Mouse (Mus musculus) forebrain, postnatal 0 days (tissue): ENCODE data around the gene Ralgapb. TPM values are rescaled to one million over a fixed set of nuclear protein-coding genes. Genes with fewer than 3 reads are reported as not detected.

Source experiments
- ATAC-seq: fragments of 200-750 bp; cut with Nextera tagmentation; 2 replicates; pipeline ENCODE4 v1.8.0; 2017; ENCODE audit warnings: mild to moderate bottlenecking, moderate library complexity
- DNase-seq: peaks from one replicate; pipeline ENCODE4 v3.0.0-alpha.2; 2015
- H3K27ac ChIP-seq: fragments of 300-500 bp; sonication (generic); 2 replicates; pipeline ENCODE4 v1.5.1; 2014; ENCODE audit warnings: low read depth, mild to moderate bottlenecking, antibody characterized with exemption, low read length, moderate library complexity, mixed read lengths
- H3K27me3 ChIP-seq: fragments of 300-500 bp; sonication (generic); 2 replicates; pipeline ENCODE4 v1.6.1; 2014; ENCODE audit warnings: mild to moderate bottlenecking, low read length, mixed read lengths; ENCODE audit not compliant: insufficient read depth
- H3K36me3 ChIP-seq: fragments of 300-500 bp; sonication (generic); 2 replicates; pipeline ENCODE4 v1.6.1; 2014; ENCODE audit warnings: mild to moderate bottlenecking, moderate library complexity; ENCODE audit not compliant: insufficient read depth
- H3K4me1 ChIP-seq: fragments of 300-500 bp; sonication (generic); 2 replicates; pipeline ENCODE4 v1.6.1; 2014; ENCODE audit warnings: antibody characterized with exemption; ENCODE audit not compliant: insufficient read depth
- H3K4me2 ChIP-seq: fragments of 300-500 bp; sonication (generic); 2 replicates; pipeline ENCODE4 v1.6.1; 2014; ENCODE audit warnings: low read depth, mild to moderate bottlenecking, moderate library complexity
- H3K4me3 ChIP-seq: fragments of 300-500 bp; sonication (generic); 2 replicates; pipeline ENCODE4 v1.5.1; 2014; ENCODE audit warnings: low read depth, low read length, mixed read lengths
- H3K9ac ChIP-seq: fragments of 300-500 bp; sonication (generic); 2 replicates; pipeline ENCODE4 v1.6.1; 2014; ENCODE audit warnings: mild to moderate bottlenecking
- H3K9me3 ChIP-seq: fragments of 300-500 bp; sonication (generic); 2 replicates; pipeline ENCODE4 v1.6.1; 2016; ENCODE audit warnings: low read length
- CTCF ChIP-seq: sonication (generic); IDR thresholded peaks from 2 replicates; pipeline ENCODE4 v1.5.1; 2016; ENCODE audit warnings: antibody characterized with exemption, control low read depth, low read depth
- WGBS: fragments of 180-500 bp; shearing (Covaris S2); extraction: QIAGEN DNeasy Blood & Tissue Kit; methylation state at CpG from one replicate; pipeline ENCODE4 v1.1.7; 2014; 5-methylcytosine and 5-hydroxymethylcytosine counted together
- polyA plus RNA-seq: library from polyadenylated mRNA; unstranded; fragments of >200 nt; fragmentation: Nextera tagmentation; extraction: Ambion mirVana; gene quantifications from 2 replicates; pipeline ENCODE4 v1.2.1, GENCODE M21; 2015
- total RNA-seq: library from RNA; depleted of rRNA; stranded (reverse); fragments of >200 nt; gene quantifications from 2 replicates; pipeline ENCODE4 v1.2.3, GENCODE M21; 2014

Ralgapb gene
- total and polyA plus RNA-seq, 2 experiments from 2014 or later, result 16.6 to 55.5 TPM

GRCm38 (mm10) chr2:158449845-158450244 lies 40.2 kb downstream of the Ralgapb start:
- Histone ChIP-seq H3K4me3 (no peak overlapping the region), H3K4me1 (no peaks in the 10 kb centered on the region), H3K4me2 (no peak overlapping the region), H3K9ac (no peak overlapping the region), H3K9me3 (no peaks in the 10 kb centered on the region), H3K27me3 (no peaks in the 10 kb centered on the region), H3K27ac (no peak overlapping the region), H3K36me3 (peaks cover 48% of the 10 kb centered on the region)
- 65% methylated on average over 7 of the region's 7 CpGs for WGBS
- no peak for ATAC-seq
- no peak for TF ChIP-seq CTCF
- no peak for DNase-seq

- H3K4me3 ChIP-seq, result no peak overlapping the region
- DNase-seq, result no peak
- no peaks in the 10 kb centered on the region for H3K27me3 ChIP-seq
- no peak for ATAC-seq
- H3K9ac ChIP-seq, result no peak overlapping the region
- H3K9me3 ChIP-seq, result no peaks in the 10 kb centered on the region
- no peak for TF ChIP-seq CTCF
- 94% methylated on average over 4 of the region's 4 CpGs for WGBS
- no peaks in the 10 kb centered on the region for H3K4me1 ChIP-seq
- H3K4me2 ChIP-seq, result no peak overlapping the region
- no peak overlapping the region for H3K27ac ChIP-seq
- H3K36me3 ChIP-seq, result peaks cover 60% of the 10 kb centered on the region
Measured at GRCm38 (mm10) chr2:158456451-158456850, 46.8 kb downstream of the Ralgapb start.

- no peaks in the 10 kb centered on the region for H3K4me1 ChIP-seq
- peaks cover 61% of the 10 kb centered on the region for H3K36me3 ChIP-seq
- H3K9ac ChIP-seq, result no peak overlapping the region
- 43% methylated on average over 1 of the region's 1 CpGs for WGBS
- H3K27ac ChIP-seq, result no peak overlapping the region
- H3K4me3 ChIP-seq, result no peak overlapping the region
- DNase-seq (no peak), ATAC-seq (no peak)
- no peak for TF ChIP-seq CTCF
- no peaks in the 10 kb centered on the region for H3K27me3 ChIP-seq
- H3K9me3 ChIP-seq, result no peaks in the 10 kb centered on the region
- H3K4me2 ChIP-seq, result no peak overlapping the region
Measured at GRCm38 (mm10) chr2:158457610-158458009, 48.0 kb downstream of the Ralgapb start.

GRCm38 (mm10) chr2:158462450-158462849 lies 52.8 kb downstream of the Ralgapb start:
- Histone ChIP-seq H3K9me3 (no peaks in the 10 kb centered on the region), H3K4me2 (no peak overlapping the region), H3K27me3 (no peaks in the 10 kb centered on the region), H3K4me1 (no peaks in the 10 kb centered on the region), H3K9ac (no peak overlapping the region), H3K4me3 (no peak overlapping the region), H3K36me3 (peaks cover 74% of the 10 kb centered on the region), H3K27ac (no peak overlapping the region)
- no peak for DNase-seq
- WGBS, result 82% methylated on average over 1 of the region's 1 CpGs
- ATAC-seq, result no peak
- no peak for TF ChIP-seq CTCF

GRCm38 (mm10) chr2:158474159-158474558 lies 64.5 kb downstream of the Ralgapb start:
- Histone ChIP-seq H3K4me2 (no peak overlapping the region), H3K9ac (no peak overlapping the region), H3K27ac (no peak overlapping the region), H3K4me3 (no peak overlapping the region), H3K36me3 (peaks cover 49% of the 10 kb centered on the region), H3K27me3 (no peaks in the 10 kb centered on the region), H3K4me1 (no peaks in the 10 kb centered on the region), H3K9me3 (no peaks in the 10 kb centered on the region)
- WGBS, result 88% methylated on average over 1 of the region's 1 CpGs
- ATAC-seq (no peak), DNase-seq (no peak)
- TF ChIP-seq CTCF, result no peak

- DNase-seq (no peak), ATAC-seq (no peak)
- no peak for TF ChIP-seq CTCF
- H3K4me2 ChIP-seq, result no peak overlapping the region
- 72% methylated on average over 3 of the region's 3 CpGs for WGBS
- no peaks in the 10 kb centered on the region for H3K9me3 ChIP-seq
- peaks cover 62% of the 10 kb centered on the region for H3K36me3 ChIP-seq
- H3K4me3 ChIP-seq, result no peak overlapping the region
- H3K27ac ChIP-seq, result no peak overlapping the region
- no peaks in the 10 kb centered on the region for H3K4me1 ChIP-seq
- H3K27me3 ChIP-seq, result no peaks in the 10 kb centered on the region
- H3K9ac ChIP-seq, result no peak overlapping the region
Measured at GRCm38 (mm10) chr2:158477640-158478039, 68.0 kb downstream of the Ralgapb start.

- 85% methylated on average over 5 of the region's 5 CpGs for WGBS
- no peaks in the 10 kb centered on the region for H3K4me1 ChIP-seq
- TF ChIP-seq CTCF, result no peak
- no peak overlapping the region for H3K4me2 ChIP-seq
- no peaks in the 10 kb centered on the region for H3K9me3 ChIP-seq
- no peak overlapping the region for H3K9ac ChIP-seq
- H3K4me3 ChIP-seq, result no peak overlapping the region
- H3K36me3 ChIP-seq, result peaks cover 40% of the 10 kb centered on the region
- H3K27ac ChIP-seq, result no peak overlapping the region
- ATAC-seq, result no peak
- no peak for DNase-seq
- H3K27me3 ChIP-seq, result no peaks in the 10 kb centered on the region
Measured at GRCm38 (mm10) chr2:158498457-158498856, 88.8 kb downstream of the Ralgapb start.
